Mouse (Mus musculus): ENCODE data around the gene Olfr998. TPM values are rescaled to one million over a fixed set of nuclear protein-coding genes. Genes with fewer than 3 reads are reported as not detected.
"Not testable (repeated sequence)": the region's sequence is repeated elsewhere in the genome, so short reads cannot be mapped to it uniquely, and the experiment has no call there.

Gene Olfr998
- not detected in 3 replicates for total RNA-seq (2017)

DNA sequence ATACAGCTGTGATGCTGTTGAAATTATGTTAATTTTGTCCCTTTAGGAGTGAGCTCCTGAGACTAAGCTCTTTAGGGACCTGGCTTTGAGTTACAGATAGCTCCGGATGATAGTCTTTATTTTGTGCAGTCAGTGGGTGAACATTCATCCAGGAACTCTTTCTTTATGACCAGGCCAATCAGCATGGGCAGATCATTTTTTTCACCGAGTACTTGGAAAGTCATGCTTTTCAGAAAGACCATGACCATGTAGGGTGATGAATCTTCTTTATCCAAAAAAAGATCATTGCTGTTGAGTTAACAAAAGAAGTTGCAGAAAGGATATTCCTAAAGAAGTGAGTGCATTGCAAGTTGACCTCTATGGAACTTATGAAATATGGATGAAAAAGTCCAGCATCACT lies at the start of gene Olfr998:
Gene Olfr998 (plus strand): TSS at position 301 of the 400 bp plus-strand sequence.
- not testable (repeated sequence) for ATAC-seq (replicated peaks; ENCODE audit: insufficient number of reproducible peaks, low FRiP score, low TSS enrichment, poor library complexity, severe bottlenecking)

DNA sequence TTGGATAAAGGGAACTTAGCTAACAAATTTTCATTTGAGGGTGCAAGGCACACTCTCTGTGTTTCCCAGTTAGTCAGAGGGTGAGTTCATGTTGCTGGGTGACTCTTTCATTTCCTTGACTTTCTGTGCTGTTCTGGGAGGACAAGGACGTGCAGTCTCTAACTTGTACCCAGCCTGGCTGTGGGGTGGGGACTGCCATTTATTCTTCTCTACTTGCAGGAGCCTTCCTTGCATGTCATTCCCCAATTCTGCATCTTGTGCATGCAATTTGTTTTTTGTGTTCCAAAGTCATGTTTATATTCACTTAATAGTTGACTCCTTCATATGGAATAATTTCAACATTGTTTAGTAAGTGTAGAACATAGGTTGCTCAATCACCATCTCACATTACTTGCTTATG lies 33.9 kb upstream of the Olfr998 start:
- no peak for ATAC-seq (replicated peaks; ENCODE audit: insufficient number of reproducible peaks, low FRiP score, low TSS enrichment, poor library complexity, severe bottlenecking)

- no peak for ATAC-seq (replicated peaks; ENCODE audit: insufficient number of reproducible peaks, low FRiP score, low TSS enrichment, poor library complexity, severe bottlenecking)
Measured at GRCm38 (mm10) chr2:85560226-85560625, 28.5 kb upstream of the Olfr998 start.

- no peak for ATAC-seq (replicated peaks; ENCODE audit: insufficient number of reproducible peaks, low FRiP score, low TSS enrichment, poor library complexity, severe bottlenecking)
Measured at GRCm38 (mm10) chr2:85561187-85561586, 27.6 kb upstream of the Olfr998 start.

DNA sequence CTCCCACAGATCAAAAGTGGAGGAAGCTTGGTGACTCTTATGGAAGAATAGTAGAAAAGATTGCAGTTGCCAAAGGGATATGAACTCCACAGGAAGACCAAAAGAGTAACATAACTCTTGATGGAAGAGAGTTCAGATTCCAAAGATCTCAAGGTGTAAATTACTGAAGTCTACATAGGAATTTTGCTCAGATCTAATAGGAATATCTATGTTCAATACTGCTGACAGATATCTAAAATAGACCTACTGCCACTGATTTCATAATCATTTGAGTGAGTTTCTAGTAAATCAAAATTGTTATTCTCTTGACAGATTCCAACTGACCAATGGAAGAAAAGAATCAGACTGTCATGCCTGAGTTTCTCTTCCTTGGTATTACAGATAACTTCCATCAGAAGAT lies 9.8 kb upstream of the Olfr998 start, which contains the start of gene Olfr996:
Gene Olfr996 (plus strand): TSS at position 301 of the 400 bp plus-strand sequence.
- ATAC-seq (replicated peaks; ENCODE audit: insufficient number of reproducible peaks, low FRiP score, low TSS enrichment, poor library complexity, severe bottlenecking): no peak

DNA sequence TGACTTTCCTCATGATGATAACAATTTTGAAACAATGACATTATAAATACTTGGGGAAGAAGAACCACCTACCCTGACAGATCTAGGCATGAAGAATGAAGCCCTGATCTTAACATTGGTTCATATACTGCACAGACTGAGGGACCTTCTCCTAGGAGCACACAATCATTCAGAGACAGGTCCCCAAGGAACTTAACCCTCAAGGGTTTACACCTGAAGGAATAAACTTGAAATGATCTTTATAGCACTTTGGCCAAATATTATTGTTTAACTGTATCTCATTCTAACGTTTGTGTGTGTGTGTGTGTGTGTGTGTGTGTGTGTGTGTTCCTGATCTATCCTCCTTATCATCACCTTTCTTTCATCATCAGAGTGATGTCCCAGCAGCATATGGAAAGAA lies 23.1 kb downstream of the Olfr998 start, which contains the start of gene Olfr1000:
Gene Olfr1000 (minus strand): TSS at position 101 of the 400 bp plus-strand sequence.
- no peak for ATAC-seq (replicated peaks; ENCODE audit: insufficient number of reproducible peaks, low FRiP score, low TSS enrichment, poor library complexity, severe bottlenecking)

Other genes starting within 250 kb of the Olfr998 start
- not detected in 3 replicates for gene Olfr987, start 249.6 kb upstream of the Olfr998 start, total RNA-seq (2017)
- gene Olfr988, start 225.7 kb upstream of the Olfr998 start, total RNA-seq (2017): not detected in 3 replicates
- gene Olfr992, start 179.5 kb upstream of the Olfr998 start, total RNA-seq (2017): not detected in 3 replicates
- gene Olfr993, start 174.1 kb upstream of the Olfr998 start, total RNA-seq (2017): not detected in 3 replicates
- not detected in 3 replicates for gene Olfr994, start 152.5 kb upstream of the Olfr998 start, total RNA-seq (2017)
- gene Olfr995, start 145.3 kb upstream of the Olfr998 start, total RNA-seq (2017): not detected in 3 replicates
- gene 4833423E24Rik, start 69.9 kb upstream of the Olfr998 start, total RNA-seq (2017): not detected in 3 replicates
- gene Olfr996, start 9.7 kb upstream of the Olfr998 start, total RNA-seq (2017): not detected in 3 replicates
- not detected in 3 replicates for gene Olfr1000, start 23.0 kb downstream of the Olfr998 start, total RNA-seq (2017)
- not detected in 3 replicates for gene Olfr1002, start 61.8 kb downstream of the Olfr998 start, total RNA-seq (2017)
- gene Olfr154, start 75.5 kb downstream of the Olfr998 start, total RNA-seq (2017): not detected in 3 replicates
- not detected in 3 replicates for gene Olfr1006, start 89.8 kb downstream of the Olfr998 start, total RNA-seq (2017)
- gene Olfr1008, start 100.5 kb downstream of the Olfr998 start, total RNA-seq (2017): not detected in 3 replicates
- not detected in 3 replicates for gene Olfr1009, start 126.5 kb downstream of the Olfr998 start, total RNA-seq (2017)
- gene Olfr1012, start 173.8 kb downstream of the Olfr998 start, total RNA-seq (2017): not detected in 3 replicates
- gene Olfr1013, start 178.2 kb downstream of the Olfr998 start, total RNA-seq (2017): not detected in 3 replicates
- not detected in 3 replicates for gene Olfr1014, start 183.8 kb downstream of the Olfr998 start, total RNA-seq (2017)
- not detected in 3 replicates for gene Olfr1015, start 193.1 kb downstream of the Olfr998 start, total RNA-seq (2017)
- gene Olfr1016, start 213.6 kb downstream of the Olfr998 start, total RNA-seq (2017): not detected in 3 replicates
- 0.43 TPM in 1 of 3 replicates, not detected in the others for gene Olfr1018, start 229.5 kb downstream of the Olfr998 start, total RNA-seq (2017)